Mouse (Mus musculus) hindbrain, postnatal 0 days (tissue): ENCODE data around the gene Lmf1. TPM values are rescaled to one million over a fixed set of nuclear protein-coding genes. Genes with fewer than 3 reads are reported as not detected.

Experiments used
- ATAC-seq: fragments of 200-750 bp; cut with Nextera tagmentation; 2 replicates; pipeline ENCODE4 v1.8.0; 2017; ENCODE audit warnings: mild to moderate bottlenecking, moderate TSS enrichment, moderate library complexity
- DNase-seq: peaks from one replicate; pipeline ENCODE4 v3.0.0-alpha.2; 2015; ENCODE audit warnings: low spot score
- H3K27ac ChIP-seq: fragments of 300-500 bp; sonication (generic); 2 replicates; pipeline ENCODE4 v1.5.1; 2014; ENCODE audit warnings: mild to moderate bottlenecking
- H3K27me3 ChIP-seq: fragments of 300-500 bp; sonication (generic); 2 replicates; pipeline ENCODE4 v1.6.1; 2014; ENCODE audit warnings: low read length, mixed read lengths; ENCODE audit not compliant: insufficient read depth
- H3K36me3 ChIP-seq: fragments of 300-500 bp; sonication (generic); 2 replicates; pipeline ENCODE4 v1.6.1; 2014; ENCODE audit warnings: low read length, mixed read lengths; ENCODE audit not compliant: insufficient read depth
- H3K4me1 ChIP-seq: fragments of 300-500 bp; sonication (generic); 2 replicates; pipeline ENCODE4 v1.6.1; 2014; ENCODE audit warnings: antibody characterized with exemption, low read length, mixed read lengths; ENCODE audit not compliant: insufficient read depth
- H3K4me2 ChIP-seq: fragments of 300-500 bp; sonication (generic); 2 replicates; pipeline ENCODE4 v1.6.1; 2014; ENCODE audit warnings: low read depth, mild to moderate bottlenecking, low read length, moderate library complexity, mixed read lengths
- H3K4me3 ChIP-seq: fragments of 300-500 bp; sonication (generic); 2 replicates; pipeline ENCODE4 v1.5.1; 2014; ENCODE audit warnings: low read length
- H3K9ac ChIP-seq: fragments of 300-500 bp; sonication (generic); replicated peaks from 2 replicates; pipeline ENCODE4 v1.6.1; 2014; ENCODE audit warnings: mild to moderate bottlenecking, low read length, moderate library complexity, mixed read lengths
- H3K9me3 ChIP-seq: fragments of 300-500 bp; sonication (generic); 2 replicates; pipeline ENCODE4 v1.6.1; 2016; ENCODE audit warnings: low read length, mixed read lengths
- CTCF ChIP-seq: IDR thresholded peaks from 2 replicates; pipeline ENCODE4 v1.5.1; 2016; ENCODE audit warnings: antibody characterized with exemption, control low read depth, low read depth
- WGBS: fragments of 180-500 bp; shearing (Covaris S2); extraction: QIAGEN DNeasy Blood & Tissue Kit; methylation state at CpG from one replicate; pipeline ENCODE4 v1.1.7; 2014; 5-methylcytosine and 5-hydroxymethylcytosine counted together
- polyA plus RNA-seq: library from polyadenylated mRNA; unstranded; fragments of >200 nt; fragmentation: Nextera tagmentation; extraction: Ambion mirVana; gene quantifications from 2 replicates; pipeline ENCODE4 v1.2.1, GENCODE M21; 2015
- total RNA-seq: library from RNA; depleted of rRNA; stranded (reverse); fragments of >200 nt; gene quantifications from 2 replicates; pipeline ENCODE4 v1.2.3, GENCODE M21; 2014

Gene Lmf1
- total and polyA plus RNA-seq, 2 experiments from 2014 or later = 21.4 to 45.1 TPM

GRCm38 (mm10) chr17:25550020-25550419 lies 28.9 kb upstream of the Lmf1 start:
- H3K9ac ChIP-seq = no peak overlapping the region
- H3K27ac ChIP-seq = no peak overlapping the region
- no peaks in the 10 kb centered on the region for H3K27me3 ChIP-seq
- DNase-seq (no peak), ATAC-seq (no peak)
- no peaks in the 10 kb centered on the region for H3K9me3 ChIP-seq
- H3K36me3 ChIP-seq = no peaks in the 10 kb centered on the region
- TF ChIP-seq CTCF = no peak
- no peak overlapping the region for H3K4me3 ChIP-seq
- H3K4me1 ChIP-seq = no peaks in the 10 kb centered on the region
- 73% methylated on average over 5 of the region's 5 CpGs for WGBS
- H3K4me2 ChIP-seq = no peak overlapping the region

- 91% methylated on average over 11 of the region's 11 CpGs for WGBS
- TF ChIP-seq CTCF = no peak
- DNase-seq = no peak
- Histone ChIP-seq H3K4me2 (no peak overlapping the region), H3K27ac (no peak overlapping the region), H3K27me3 (no peaks in the 10 kb centered on the region), H3K4me3 (no peak overlapping the region), H3K9me3 (no peaks in the 10 kb centered on the region), H3K36me3 (no peaks in the 10 kb centered on the region), H3K9ac (no peak overlapping the region), H3K4me1 (0 out of 2 replicates have a peak, but pooled peaks cover 4% of the 10 kb centered on the region)
- no peak for ATAC-seq
These were observed 27.6 kb upstream of the Lmf1 start for GRCm38 (mm10) chr17:25551313-25551712.

- DNase-seq (no peak), ATAC-seq (no peak)
- Histone ChIP-seq H3K27me3 (no peaks in the 10 kb centered on the region), H3K9me3 (no peaks in the 10 kb centered on the region), H3K4me3 (no peak overlapping the region), H3K36me3 (no peaks in the 10 kb centered on the region), H3K4me1 (peaks cover 16% of the 10 kb centered on the region), H3K4me2 (no peak overlapping the region), H3K9ac (no peak overlapping the region), H3K27ac (peak overlapping the region; percentile 79; the same call in 1 of the 2 replicates)
- TF ChIP-seq CTCF = no peak
- 64% methylated on average over 3 of the region's 3 CpGs for WGBS
These were observed 23.7 kb upstream of the Lmf1 start for GRCm38 (mm10) chr17:25555159-25555558.

- Histone ChIP-seq H3K27ac (peak overlapping the region; percentile 79), H3K27me3 (no peaks in the 10 kb centered on the region), H3K4me2 (peak overlapping the region; percentile 59), H3K36me3 (no peaks in the 10 kb centered on the region), H3K4me1 (peaks cover 16% of the 10 kb centered on the region), H3K9me3 (no peaks in the 10 kb centered on the region), H3K4me3 (peak overlapping the region; percentile 26), H3K9ac (peak overlapping the region; percentile 37; the same call in 1 of the 2 replicates)
- TF ChIP-seq CTCF = no peak
- DNase-seq = peak; percentile 64
- 7% methylated on average over 29 of the region's 29 CpGs for WGBS
- ATAC-seq = peak; percentile 43; the same call in 1 of the 2 replicates
These were observed 22.9 kb upstream of the Lmf1 start for GRCm38 (mm10) chr17:25555666-25556629.

- Histone ChIP-seq H3K27ac (peak overlapping the region; percentile 79), H3K9ac (peak overlapping the region; percentile 37; the same call in 1 of the 2 replicates), H3K36me3 (no peaks in the 10 kb centered on the region), H3K4me1 (peaks cover 16% of the 10 kb centered on the region), H3K4me2 (peak overlapping the region; percentile 59), H3K4me3 (peak overlapping the region; percentile 26), H3K27me3 (no peaks in the 10 kb centered on the region), H3K9me3 (no peaks in the 10 kb centered on the region)
- TF ChIP-seq CTCF = peak; percentile 43
- DNase-seq (peak; percentile 65), ATAC-seq (peak; percentile 46; the same call in 1 of the 2 replicates)
- 11% methylated on average over 21 of the region's 21 CpGs for WGBS
These were observed 22.1 kb upstream of the Lmf1 start for GRCm38 (mm10) chr17:25556630-25557354.

GRCm38 (mm10) chr17:25559634-25560033 lies 19.3 kb upstream of the Lmf1 start:
- no peak overlapping the region for H3K4me2 ChIP-seq
- DNase-seq = no peak
- no peaks in the 10 kb centered on the region for H3K27me3 ChIP-seq
- no peaks in the 10 kb centered on the region for H3K36me3 ChIP-seq
- ATAC-seq = no peak
- no peak for TF ChIP-seq CTCF
- H3K9ac ChIP-seq = no peak overlapping the region
- peak overlapping the region; percentile 78; the same call in 1 of the 2 replicates for H3K27ac ChIP-seq
- WGBS = 38% methylated on average over 4 of the region's 4 CpGs
- H3K9me3 ChIP-seq = no peaks in the 10 kb centered on the region
- H3K4me3 ChIP-seq = no peak overlapping the region
- H3K4me1 ChIP-seq = peaks cover 19% of the 10 kb centered on the region
